Comparison of ENCODE assay signal across 8 mouse cellular contexts in genomic region chr11:115975083-115975420, GRCm38 (mm10). TPM values are rescaled to one million over a fixed set of nuclear protein-coding genes. Genes with fewer than 3 reads are reported as not detected.
DNase-seq lines count a peak whose midpoint lies in the region; ATAC-seq and TF ChIP-seq lines count a peak whose summit lies in the region.

No protein-coding gene starts in this region.

- 3% methylated on average over 18 of the region's 18 CpGs for WGBS in heart, embryonic 12.5 days
- WGBS in heart, postnatal 0 days: 8% methylated on average over 18 of the region's 18 CpGs
- WGBS in liver, postnatal 0 days (ENCODE audit: insufficient replicate concordance): 7% methylated on average over 18 of the region's 18 CpGs

- H3K4me2 ChIP-seq in heart, embryonic 12.5 days: peak overlapping the region; percentile 95
- H3K4me2 ChIP-seq in heart, postnatal 0 days (ENCODE audit: low read depth, low read length): peak overlapping the region; percentile 81
- peak overlapping the region; percentile 79 for H3K4me2 ChIP-seq in liver, postnatal 0 days (ENCODE audit: low read depth, low read length)

- peak overlapping the region; percentile 60 for H3K9ac ChIP-seq in heart, embryonic 12.5 days
- 0 out of 2 replicates have a peak overlapping the region, but pooled peaks have one; percentile 17 for H3K9ac ChIP-seq in heart, postnatal 0 days (replicated peaks; ENCODE audit: low read depth, low read length)
- H3K9ac ChIP-seq in liver, postnatal 0 days (replicated peaks): no peak overlapping the region

- TF ChIP-seq EP300 in heart, postnatal 0 days (IDR thresholded peaks at IDR 0.05; ENCODE audit: low read depth): no peak
- no peak for TF ChIP-seq EP300 in liver, postnatal 0 days (IDR thresholded peaks at IDR 0.05; ENCODE audit: low read depth)

- DNase-seq in heart, postnatal 25 days (ENCODE audit: low spot score): no peak
- DNase-seq in heart, postnatal 0 days (ENCODE audit: low spot score): no peak
- DNase-seq in liver, postnatal 0 days: no peak
- DNase-seq in frontal cortex, postnatal 14 days (ENCODE audit: low spot score in 2 of 2): no peak
- no peak for DNase-seq in spleen, adult 12 weeks (ENCODE audit: low spot score)
- DNase-seq in cerebellum, adult 8-10 months: no peak

- peaks cover 69% of the 10 kb centered on the region for H3K27me3 ChIP-seq in heart, embryonic 12.5 days (replicated peaks)
- H3K27me3 ChIP-seq in E14TG2a.4 (ENCODE audit: insufficient read depth, low read length): peaks cover 65% of the 10 kb centered on the region
- H3K27me3 ChIP-seq in heart, postnatal 0 days (ENCODE audit: control insufficient read depth, insufficient read depth, low read length): peaks cover 41% of the 10 kb centered on the region
- peaks cover 31% of the 10 kb centered on the region for H3K27me3 ChIP-seq in liver, postnatal 0 days (ENCODE audit: insufficient read depth, low read length)

- H3K4me1 ChIP-seq in heart, embryonic 12.5 days (replicated peaks): peaks cover 11% of the 10 kb centered on the region
- H3K4me1 ChIP-seq in E14TG2a.4 (replicated peaks; ENCODE audit: low read depth, low read length): peaks cover 78% of the 10 kb centered on the region
- H3K4me1 ChIP-seq in heart, postnatal 0 days (ENCODE audit: control insufficient read depth, insufficient read depth): peaks cover 9% of the 10 kb centered on the region
- H3K4me1 ChIP-seq in liver, postnatal 0 days (ENCODE audit: insufficient read depth): peaks cover 11% of the 10 kb centered on the region

- TF ChIP-seq CTCF in E14TG2a.4 (conservative IDR thresholded peaks at IDR 0.05; ENCODE audit: low read length): no peak
- no peak for TF ChIP-seq CTCF in heart, postnatal 0 days (IDR thresholded peaks at IDR 0.05; ENCODE audit: low read depth)
- TF ChIP-seq CTCF in liver, postnatal 0 days (IDR thresholded peaks at IDR 0.05; ENCODE audit: low read depth): no peak

- intact Hi-C loops in heart, postnatal 25 days (cut with DNase I): no loop called here

- H3K4me3 ChIP-seq in heart, embryonic 12.5 days: peak overlapping the region; percentile 57
- peak overlapping the region; percentile 82 for H3K4me3 ChIP-seq in E14TG2a.4 (replicated peaks; ENCODE audit: low read length)
- H3K4me3 ChIP-seq in heart, postnatal 0 days (ENCODE audit: low read depth, low read length): peak overlapping the region; percentile 51
- peak overlapping the region; percentile 51 for H3K4me3 ChIP-seq in liver, postnatal 0 days (ENCODE audit: low read depth, low read length)

- no peaks in the 10 kb centered on the region for H3K36me3 ChIP-seq in heart, embryonic 12.5 days
- H3K36me3 ChIP-seq in E14TG2a.4 (ENCODE audit: insufficient read depth, low read length): no peaks in the 10 kb centered on the region
- H3K36me3 ChIP-seq in heart, postnatal 0 days (replicated peaks; ENCODE audit: control insufficient read depth, insufficient read depth, low read length): no peaks in the 10 kb centered on the region
- H3K36me3 ChIP-seq in liver, postnatal 0 days (replicated peaks; ENCODE audit: insufficient read depth, low read length): no peaks in the 10 kb centered on the region

- no peak overlapping the region for H3K27ac ChIP-seq in heart, embryonic 12.5 days (ENCODE audit: poor library complexity, severe bottlenecking)
- no peak overlapping the region for H3K27ac ChIP-seq in heart, postnatal 0 days (ENCODE audit: low read depth)
- H3K27ac ChIP-seq in liver, postnatal 0 days (ENCODE audit: low read depth): no peak overlapping the region

- ATAC-seq in heart, embryonic 12.5 days (ENCODE audit: insufficient number of reproducible peaks, low FRiP score): no peak
- ATAC-seq in heart, postnatal 0 days (ENCODE audit: insufficient read depth, low read depth): no peak
- no peak for ATAC-seq in liver, postnatal 0 days

- H3K9me3 ChIP-seq in heart, embryonic 12.5 days (replicated peaks): no peaks in the 10 kb centered on the region
- no peaks in the 10 kb centered on the region for H3K9me3 ChIP-seq in E14TG2a.4 (ENCODE audit: low read length)
- no peaks in the 10 kb centered on the region for H3K9me3 ChIP-seq in heart, postnatal 0 days (replicated peaks; ENCODE audit: control insufficient read depth, low read length)
- H3K9me3 ChIP-seq in liver, postnatal 0 days (ENCODE audit: low read length): no peaks in the 10 kb centered on the region

RNA-seq across cellular contexts. Expression of gene Itgb4, which starts 0.5 kb away (rescaled TPM):
- polyA plus RNA-seq in heart, embryonic 12.5 days (2016; fragmentation: Nextera tagmentation; extraction: Ambion mirVana): 2.0 and 2.7 TPM in 2 replicates
- 1 to 10 TPM; 3.5 to 4.0 TPM for total RNA-seq in heart, postnatal 25 days (2021)
- 1.1 and 1.5 TPM in 2 replicates for total RNA-seq in heart, postnatal 0 days (2014; rRNA removed; ENCODE audit: low replicate concordance)
- polyA plus RNA-seq in heart, postnatal 0 days (2015; fragmentation: Nextera tagmentation; extraction: Ambion mirVana): 0.85 and 1.1 TPM in 2 replicates
- 0.21 and 0.34 TPM in 2 replicates for polyA plus RNA-seq in liver, postnatal 0 days (2015; fragmentation: Nextera tagmentation; extraction: Ambion mirVana)

RNA-seq across cellular contexts. Expression of gene Galk1, which starts 37.5 kb away (rescaled TPM):
- polyA plus RNA-seq in heart, embryonic 12.5 days (2016; fragmentation: Nextera tagmentation; extraction: Ambion mirVana): 151 and 152 TPM in 2 replicates
- 10 to 100 TPM; 13.9 to 16.0 TPM for total RNA-seq in heart, postnatal 25 days (2021)
- 90.4 and 98.3 TPM in 2 replicates for total RNA-seq in heart, postnatal 0 days (2014; rRNA removed; ENCODE audit: low replicate concordance)
- 86.3 and 88.4 TPM in 2 replicates for polyA plus RNA-seq in heart, postnatal 0 days (2015; fragmentation: Nextera tagmentation; extraction: Ambion mirVana)
- 317 and 319 TPM in 2 replicates for polyA plus RNA-seq in liver, postnatal 0 days (2015; fragmentation: Nextera tagmentation; extraction: Ambion mirVana)

RNA-seq across cellular contexts. Expression of gene Recql5, which starts 41.8 kb away (rescaled TPM):
- 13.8 and 17.3 TPM in 2 replicates for polyA plus RNA-seq in heart, embryonic 12.5 days (2016; fragmentation: Nextera tagmentation; extraction: Ambion mirVana)
- total RNA-seq in heart, postnatal 25 days (2021): 1 to 10 TPM; 7.3 to 8.8 TPM
- total RNA-seq in heart, postnatal 0 days (2014; rRNA removed; ENCODE audit: low replicate concordance): 5.4 and 5.8 TPM in 2 replicates
- polyA plus RNA-seq in heart, postnatal 0 days (2015; fragmentation: Nextera tagmentation; extraction: Ambion mirVana): 6.2 and 6.3 TPM in 2 replicates
- 4.2 and 6.1 TPM in 2 replicates for polyA plus RNA-seq in liver, postnatal 0 days (2015; fragmentation: Nextera tagmentation; extraction: Ambion mirVana)

RNA-seq across cellular contexts. Expression of gene Sap30bp, which starts 42.0 kb away (rescaled TPM):
- polyA plus RNA-seq in heart, embryonic 12.5 days (2016; fragmentation: Nextera tagmentation; extraction: Ambion mirVana): 29.4 and 32.2 TPM in 2 replicates
- 10 to 100 TPM; 14.1 to 17.4 TPM for total RNA-seq in heart, postnatal 25 days (2021)
- 11.7 and 17.9 TPM in 2 replicates for total RNA-seq in heart, postnatal 0 days (2014; rRNA removed; ENCODE audit: low replicate concordance)
- polyA plus RNA-seq in heart, postnatal 0 days (2015; fragmentation: Nextera tagmentation; extraction: Ambion mirVana): 19.0 and 19.6 TPM in 2 replicates
- polyA plus RNA-seq in liver, postnatal 0 days (2015; fragmentation: Nextera tagmentation; extraction: Ambion mirVana): 12.7 and 15.4 TPM in 2 replicates

RNA-seq across cellular contexts. Expression of gene H3f3b, which starts 52.7 kb away (rescaled TPM):
- 742 and 759 TPM in 2 replicates for polyA plus RNA-seq in heart, embryonic 12.5 days (2016; fragmentation: Nextera tagmentation; extraction: Ambion mirVana)
- total RNA-seq in heart, postnatal 25 days (2021): 100 to 1,000 TPM; 128 to 130 TPM
- total RNA-seq in heart, postnatal 0 days (2014; rRNA removed; ENCODE audit: low replicate concordance): 365 and 410 TPM in 2 replicates
- polyA plus RNA-seq in heart, postnatal 0 days (2015; fragmentation: Nextera tagmentation; extraction: Ambion mirVana): 518 and 561 TPM in 2 replicates
- polyA plus RNA-seq in liver, postnatal 0 days (2015; fragmentation: Nextera tagmentation; extraction: Ambion mirVana): 647 and 656 TPM in 2 replicates
